Mouse (Mus musculus) gastrocnemius, adult 8-10 months (tissue): ENCODE results near the gene Dlg1. TPM values are rescaled to one million over a fixed set of nuclear protein-coding genes. Genes with fewer than 3 reads are reported as not detected.
A peak's percentile ranks its signal among the peaks of the same experiment; 100 is the strongest.
"Not testable (repeated sequence)": the region's sequence is repeated elsewhere in the genome, so short reads cannot be mapped to it uniquely, and the experiment has no call there.

Experiments used
- DNase-seq, 2 experiments: peaks; one replicate each; pipeline ENCODE4 v3.0.0; 2022; ENCODE audit warnings: low spot score in 2 of 2
- total RNA-seq, 4 experiments: library from RNA; stranded (reverse); gene quantifications; 2 replicates each; pipeline ENCODE4 v1.2.4; 2022

The Dlg1 gene
- total RNA-seq, 4 experiments from 2014 or later, result 60.2 to 66.9 (median 64.5) TPM

- DNase-seq, result not testable (repeated sequence)
Measured at GRCm38 (mm10) chr16:31730971-31731370, 67.7 kb downstream of the Dlg1 start.

- no peak for DNase-seq
Measured at GRCm38 (mm10) chr16:31737081-31737480, 73.8 kb downstream of the Dlg1 start.

GRCm38 (mm10) chr16:31737761-31738160 lies 74.5 kb downstream of the Dlg1 start:
- DNase-seq, result no peak

- peak; percentile 59 to 76 for DNase-seq
Measured at GRCm38 (mm10) chr16:31740271-31740670, 77.0 kb downstream of the Dlg1 start.

- DNase-seq, result no peak
Measured at GRCm38 (mm10) chr16:31740704-31741103, 77.5 kb downstream of the Dlg1 start.

GRCm38 (mm10) chr16:31750526-31750925 lies 87.3 kb downstream of the Dlg1 start:
- DNase-seq, result no peak

GRCm38 (mm10) chr16:31754172-31755025 lies 91.2 kb downstream of the Dlg1 start:
- no peak for DNase-seq

GRCm38 (mm10) chr16:31755053-31755452 lies 91.8 kb downstream of the Dlg1 start:
- DNase-seq, result no peak

GRCm38 (mm10) chr16:31756436-31756835 lies 93.2 kb downstream of the Dlg1 start:
- no peak for DNase-seq

GRCm38 (mm10) chr16:31757606-31758005 lies 94.4 kb downstream of the Dlg1 start:
- DNase-seq, result no peak

- DNase-seq, result no peak
Measured at GRCm38 (mm10) chr16:31759416-31759815, 96.2 kb downstream of the Dlg1 start.

GRCm38 (mm10) chr16:31766298-31766697 lies 103.1 kb downstream of the Dlg1 start:
- DNase-seq, result no peak

- no peak for DNase-seq
Measured at GRCm38 (mm10) chr16:31766715-31767114, 103.5 kb downstream of the Dlg1 start.

GRCm38 (mm10) chr16:31775924-31776323 lies 112.7 kb downstream of the Dlg1 start:
- DNase-seq, result no peak

- DNase-seq, result no peak
Measured at GRCm38 (mm10) chr16:31781015-31781414, 117.8 kb downstream of the Dlg1 start.

GRCm38 (mm10) chr16:31790056-31790455 lies 126.8 kb downstream of the Dlg1 start:
- DNase-seq, result no peak

GRCm38 (mm10) chr16:31803644-31804043 lies 140.4 kb downstream of the Dlg1 start:
- no peak for DNase-seq

GRCm38 (mm10) chr16:31826049-31826448 lies 162.8 kb downstream of the Dlg1 start:
- no peak for DNase-seq

- peak; percentile 32 to 60 for DNase-seq
Measured at GRCm38 (mm10) chr16:31830726-31831125, 167.5 kb downstream of the Dlg1 start.

GRCm38 (mm10) chr16:31832630-31833422 lies 169.6 kb downstream of the Dlg1 start:
- DNase-seq, result no peak

- DNase-seq, result no peak
Measured at GRCm38 (mm10) chr16:31834011-31834584, 170.9 kb downstream of the Dlg1 start.
